ENCODE assay signal across 32 mouse cellular contexts in genomic region chr17:51223152-51223551, GRCm38 (mm10). TPM values are rescaled to one million over a fixed set of nuclear protein-coding genes. Genes with fewer than 3 reads are reported as not detected.
DNase-seq lines count a peak whose midpoint lies in the region; ATAC-seq and TF ChIP-seq lines count a peak whose summit lies in the region.
"Had no signal": no experiment of that assay in that cellular context is flagged by ENCODE, and none has a peak within 500 bp of the region (broad histone marks: within the 10 kb centered on the region; RNA-seq: fewer than 3 reads in every experiment).

No protein-coding gene starts in this region.

- no peak overlapping the region for H3K4me3 ChIP-seq in forebrain, embryonic 10.5 days
- no peak overlapping the region for H3K4me3 ChIP-seq in forebrain, postnatal 0 days (ENCODE audit: low read depth, low read length)
- no peak overlapping the region for H3K4me3 ChIP-seq in hindbrain, embryonic 12.5 days
- no peak overlapping the region for H3K4me3 ChIP-seq in hindbrain, embryonic 13.5 days
- H3K4me3 ChIP-seq in neural tube, embryonic 12.5 days, result no peak overlapping the region
- H3K4me3 ChIP-seq in neural tube, embryonic 15.5 days (replicated peaks), result no peak overlapping the region
- no peak overlapping the region for H3K4me3 ChIP-seq in midbrain, embryonic 14.5 days (replicated peaks; ENCODE audit: low read depth, low read length)
- H3K4me3 ChIP-seq: embryonic facial prominence, embryonic 10.5 days; embryonic facial prominence, embryonic 15.5 days; gastrocnemius, adult 2 months; heart, adult 2 months; heart, embryonic 12.5 days; limb, embryonic 10.5 days; limb, embryonic 15.5 days; liver, embryonic 13.5 days; megakaryocyte, embryonic 14.5 days; stomach, embryonic 15.5 days had no signal

- DNase-seq in forebrain, embryonic 10.5 days (ENCODE audit: extremely low spot score, low spot score), result peak; percentile 17
- DNase-seq in forebrain, postnatal 0 days, result no peak
- peak; percentile 32 for DNase-seq in midbrain, embryonic 14.5 days
- no peak for DNase-seq in gastrocnemius, postnatal 4 days (ENCODE audit: low spot score in 2 of 2)
- DNase-seq: adrenal gland, adult 8-10 months; cerebellum, adult 8-10 months; cerebellum, postnatal 36 days; gastrocnemius, adult 2 months; gastrocnemius, postnatal 36 days; heart, adult 2 months; heart, postnatal 4 days; kidney, adult 11 months; kidney, postnatal 14 days; layer of hippocampus, adult 9-11 months; liver, embryonic 13.5 days; lung, adult 18-20 months; lung, postnatal 4 days; retina, postnatal 1 day; right cerebral cortex, postnatal 14 days had no signal

- no peaks in the 10 kb centered on the region for H3K27me3 ChIP-seq in forebrain, embryonic 10.5 days (ENCODE audit: poor library complexity, severe bottlenecking)
- no peaks in the 10 kb centered on the region for H3K27me3 ChIP-seq in forebrain, postnatal 0 days (ENCODE audit: insufficient read depth, low read length)
- H3K27me3 ChIP-seq in hindbrain, embryonic 12.5 days, result no peaks in the 10 kb centered on the region
- H3K27me3 ChIP-seq in hindbrain, embryonic 13.5 days, result no peaks in the 10 kb centered on the region
- H3K27me3 ChIP-seq in neural tube, embryonic 12.5 days (replicated peaks), result no peaks in the 10 kb centered on the region
- H3K27me3 ChIP-seq in neural tube, embryonic 15.5 days (replicated peaks), result no peaks in the 10 kb centered on the region
- no peaks in the 10 kb centered on the region for H3K27me3 ChIP-seq in midbrain, embryonic 14.5 days (ENCODE audit: control insufficient read depth, insufficient read depth, low read length)
- H3K27me3 ChIP-seq: embryonic facial prominence, embryonic 15.5 days; heart, embryonic 12.5 days; limb, embryonic 15.5 days; liver, embryonic 13.5 days; megakaryocyte, embryonic 14.5 days; stomach, embryonic 15.5 days had no signal

- ATAC-seq in forebrain, postnatal 0 days, result no peak
- ATAC-seq in hindbrain, embryonic 12.5 days (ENCODE audit: low FRiP score), result 0 out of 2 replicates have a peak, but pooled peaks have one; percentile 43
- ATAC-seq in hindbrain, embryonic 13.5 days (ENCODE audit: low FRiP score), result no peak
- ATAC-seq in neural tube, embryonic 12.5 days (ENCODE audit: low FRiP score, low read depth), result peak; percentile 50; the same call in 1 of the 2 replicates
- no peak for ATAC-seq in neural tube, embryonic 15.5 days (ENCODE audit: low FRiP score)
- ATAC-seq in midbrain, embryonic 14.5 days (ENCODE audit: low FRiP score, low TSS enrichment), result no peak
- ATAC-seq: lung, postnatal 0 days had no signal

- H3K4me2 ChIP-seq in forebrain, postnatal 0 days (ENCODE audit: low read depth), result no peak overlapping the region
- no peak overlapping the region for H3K4me2 ChIP-seq in hindbrain, embryonic 12.5 days (replicated peaks)
- no peak overlapping the region for H3K4me2 ChIP-seq in hindbrain, embryonic 13.5 days
- H3K4me2 ChIP-seq in neural tube, embryonic 12.5 days (replicated peaks), result no peak overlapping the region
- no peak overlapping the region for H3K4me2 ChIP-seq in neural tube, embryonic 15.5 days
- no peak overlapping the region for H3K4me2 ChIP-seq in midbrain, embryonic 14.5 days (ENCODE audit: low read length)
- H3K4me2 ChIP-seq: embryonic facial prominence, embryonic 15.5 days; heart, embryonic 12.5 days; limb, embryonic 15.5 days; liver, embryonic 13.5 days; stomach, embryonic 15.5 days had no signal

- H3K4me1 ChIP-seq in forebrain, embryonic 10.5 days, result peaks cover 6% of the 10 kb centered on the region
- H3K4me1 ChIP-seq in forebrain, postnatal 0 days (ENCODE audit: insufficient read depth), result no peaks in the 10 kb centered on the region
- H3K4me1 ChIP-seq in hindbrain, embryonic 12.5 days, result no peaks in the 10 kb centered on the region
- 0 out of 2 replicates have a peak, but pooled peaks cover 3% of the 10 kb centered on the region for H3K4me1 ChIP-seq in hindbrain, embryonic 13.5 days (replicated peaks)
- no peaks in the 10 kb centered on the region for H3K4me1 ChIP-seq in neural tube, embryonic 12.5 days
- no peaks in the 10 kb centered on the region for H3K4me1 ChIP-seq in neural tube, embryonic 15.5 days
- H3K4me1 ChIP-seq in midbrain, embryonic 14.5 days (ENCODE audit: control insufficient read depth, insufficient read depth, low read length), result no peaks in the 10 kb centered on the region
- H3K4me1 ChIP-seq: embryonic facial prominence, embryonic 10.5 days; embryonic facial prominence, embryonic 15.5 days; heart, embryonic 12.5 days; limb, embryonic 10.5 days; limb, embryonic 15.5 days; liver, embryonic 13.5 days; stomach, embryonic 15.5 days had no signal

- H3K36me3 ChIP-seq in forebrain, embryonic 10.5 days (replicated peaks), result no peaks in the 10 kb centered on the region
- no peaks in the 10 kb centered on the region for H3K36me3 ChIP-seq in forebrain, postnatal 0 days (ENCODE audit: insufficient read depth)
- H3K36me3 ChIP-seq in hindbrain, embryonic 12.5 days, result no peaks in the 10 kb centered on the region
- H3K36me3 ChIP-seq in hindbrain, embryonic 13.5 days, result no peaks in the 10 kb centered on the region
- H3K36me3 ChIP-seq in neural tube, embryonic 12.5 days, result no peaks in the 10 kb centered on the region
- H3K36me3 ChIP-seq in neural tube, embryonic 15.5 days, result no peaks in the 10 kb centered on the region
- no peaks in the 10 kb centered on the region for H3K36me3 ChIP-seq in midbrain, embryonic 14.5 days (ENCODE audit: control insufficient read depth, insufficient read depth, low read length)
- H3K36me3 ChIP-seq: embryonic facial prominence, embryonic 10.5 days; embryonic facial prominence, embryonic 15.5 days; G1E; heart, embryonic 12.5 days; limb, embryonic 10.5 days; limb, embryonic 15.5 days; liver, embryonic 13.5 days; stomach, embryonic 15.5 days had no signal

- no peak overlapping the region for H3K9ac ChIP-seq in forebrain, postnatal 0 days
- H3K9ac ChIP-seq in hindbrain, embryonic 12.5 days, result no peak overlapping the region
- H3K9ac ChIP-seq in hindbrain, embryonic 13.5 days, result no peak overlapping the region
- no peak overlapping the region for H3K9ac ChIP-seq in neural tube, embryonic 12.5 days
- no peak overlapping the region for H3K9ac ChIP-seq in neural tube, embryonic 15.5 days (replicated peaks)
- no peak overlapping the region for H3K9ac ChIP-seq in midbrain, embryonic 14.5 days (replicated peaks; ENCODE audit: low read length)
- H3K9ac ChIP-seq: embryonic facial prominence, embryonic 15.5 days; heart, embryonic 12.5 days; limb, embryonic 15.5 days; liver, embryonic 13.5 days; stomach, embryonic 15.5 days had no signal

- TF ChIP-seq CTCF in forebrain, postnatal 0 days (IDR thresholded peaks at IDR 0.05; ENCODE audit: low read depth), result no peak

- WGBS in forebrain, embryonic 10.5 days, result 11% methylated on average over 4 of the region's 4 CpGs
- 5% methylated on average over 4 of the region's 4 CpGs for WGBS in forebrain, postnatal 0 days
- WGBS in hindbrain, embryonic 12.5 days, result 14% methylated on average over 4 of the region's 4 CpGs
- 11% methylated on average over 4 of the region's 4 CpGs for WGBS in hindbrain, embryonic 13.5 days
- 11% methylated on average over 4 of the region's 4 CpGs for WGBS in neural tube, embryonic 12.5 days
- WGBS in neural tube, embryonic 15.5 days, result 13% methylated on average over 4 of the region's 4 CpGs
- 7% methylated on average over 4 of the region's 4 CpGs for WGBS in midbrain, embryonic 14.5 days

- no peak overlapping the region for H3K27ac ChIP-seq in forebrain, embryonic 10.5 days
- H3K27ac ChIP-seq in forebrain, postnatal 0 days (ENCODE audit: low read depth, low read length), result no peak overlapping the region
- no peak overlapping the region for H3K27ac ChIP-seq in hindbrain, embryonic 12.5 days
- H3K27ac ChIP-seq in hindbrain, embryonic 13.5 days, result no peak overlapping the region
- no peak overlapping the region for H3K27ac ChIP-seq in neural tube, embryonic 12.5 days
- no peak overlapping the region for H3K27ac ChIP-seq in neural tube, embryonic 15.5 days (replicated peaks)
- H3K27ac ChIP-seq in midbrain, embryonic 14.5 days (replicated peaks; ENCODE audit: low read depth, low read length), result no peak overlapping the region
- H3K27ac ChIP-seq: embryonic facial prominence, embryonic 10.5 days; embryonic facial prominence, embryonic 15.5 days; gastrocnemius, adult 2 months; heart, adult 2 months; limb, embryonic 10.5 days; limb, embryonic 15.5 days; liver, embryonic 13.5 days; stomach, embryonic 15.5 days had no signal

- H3K9me3 ChIP-seq in forebrain, embryonic 10.5 days, result no peaks in the 10 kb centered on the region
- H3K9me3 ChIP-seq in forebrain, postnatal 0 days (ENCODE audit: low read length), result no peaks in the 10 kb centered on the region
- H3K9me3 ChIP-seq in hindbrain, embryonic 12.5 days (replicated peaks), result no peaks in the 10 kb centered on the region
- H3K9me3 ChIP-seq in hindbrain, embryonic 13.5 days, result no peaks in the 10 kb centered on the region
- no peaks in the 10 kb centered on the region for H3K9me3 ChIP-seq in neural tube, embryonic 12.5 days
- H3K9me3 ChIP-seq in neural tube, embryonic 15.5 days (replicated peaks), result no peaks in the 10 kb centered on the region
- no peaks in the 10 kb centered on the region for H3K9me3 ChIP-seq in midbrain, embryonic 14.5 days (ENCODE audit: control insufficient read depth, low read length)
- H3K9me3 ChIP-seq: embryonic facial prominence, embryonic 10.5 days; embryonic facial prominence, embryonic 15.5 days; G1E; heart, embryonic 12.5 days; limb, embryonic 10.5 days; limb, embryonic 15.5 days; liver, embryonic 13.5 days; megakaryocyte, embryonic 14.5 days; stomach, embryonic 15.5 days had no signal

RNA-seq across cellular contexts. Expression of gene Tbc1d5, which starts 44.0 kb away (rescaled TPM):
- polyA plus RNA-seq in forebrain, embryonic 10.5 days (2016; fragmentation: Nextera tagmentation; extraction: Ambion mirVana), result 11.0 and 11.5 TPM in 2 replicates
- total RNA-seq in forebrain, postnatal 0 days (2014; rRNA removed), result 14.0 and 20.2 TPM in 2 replicates
- polyA plus RNA-seq in forebrain, postnatal 0 days (2015; fragmentation: Nextera tagmentation; extraction: Ambion mirVana), result 5.9 and 7.3 TPM in 2 replicates
- polyA plus RNA-seq in hindbrain, embryonic 12.5 days (2016; fragmentation: Nextera tagmentation; extraction: Ambion mirVana), result 10.5 and 11.7 TPM in 2 replicates
- 8.3 and 8.9 TPM in 2 replicates for polyA plus RNA-seq in hindbrain, embryonic 13.5 days (2015; fragmentation: Nextera tagmentation; extraction: Ambion mirVana)
- 9.9 and 10.6 TPM in 2 replicates for polyA plus RNA-seq in neural tube, embryonic 12.5 days (2016; fragmentation: Nextera tagmentation; extraction: Ambion mirVana)
- 8.8 and 9.9 TPM in 2 replicates for polyA plus RNA-seq in neural tube, embryonic 15.5 days (2015; fragmentation: Nextera tagmentation; extraction: Ambion mirVana)
- polyA plus RNA-seq in midbrain, embryonic 14.5 days (2014; fragmentation: Nextera tagmentation; extraction: Ambion mirVana), result 7.2 and 8.4 TPM in 2 replicates
- 10 to 100 TPM; 15.2 to 15.8 TPM for total RNA-seq in gastrocnemius, postnatal 4 days (2021)

Comparison
In these comparisons a context has a peak if more than half of its experiments do, and no peak if none do; other contexts are left out.
1. DNase-seq: peak in forebrain, embryonic 10.5 days (single experiment) and midbrain, embryonic 14.5 days (single experiment); none in forebrain, postnatal 0 days (single experiment) and gastrocnemius, postnatal 4 days (0 of 2).
2. ATAC-seq: peak in hindbrain, embryonic 12.5 days (single experiment) and neural tube, embryonic 12.5 days (single experiment); none in forebrain, postnatal 0 days (single experiment), hindbrain, embryonic 13.5 days (single experiment), neural tube, embryonic 15.5 days (single experiment) and midbrain, embryonic 14.5 days (single experiment).